Mouse (Mus musculus) urinary bladder, postnatal 14 days (tissue): ENCODE results near the gene Mmp14.
A peak's percentile ranks its signal among the peaks of the same experiment; 100 is the strongest.

Source experiments
- DNase-seq: peaks from one replicate; pipeline ENCODE4 v3.0.0; 2021; ENCODE audit warnings: low spot score

Mmp14 gene

GRCm38 (mm10) chr14:54413877-54414700, 17.3 kb upstream of the Mmp14 start:
- DNase-seq: peak; percentile 53

- no peak for DNase-seq
Measured at GRCm38 (mm10) chr14:54415241-54416020, 16.0 kb upstream of the Mmp14 start.

- no peak for DNase-seq
Measured at GRCm38 (mm10) chr14:54416229-54416775, 15.1 kb upstream of the Mmp14 start.

- DNase-seq: no peak
Measured at GRCm38 (mm10) chr14:54416830-54417229, 14.6 kb upstream of the Mmp14 start.

- peak; percentile 33 for DNase-seq
Measured at GRCm38 (mm10) chr14:54417623-54418081, 13.8 kb upstream of the Mmp14 start, which contains the start of gene Slc7a7. Slc7a7 (minus strand) TSS chr14:54417780.

- DNase-seq: no peak
Measured at GRCm38 (mm10) chr14:54421014-54421413, 10.4 kb upstream of the Mmp14 start.

GRCm38 (mm10) chr14:54423406-54423805, 8.0 kb upstream of the Mmp14 start:
- no peak for DNase-seq

GRCm38 (mm10) chr14:54424634-54425033, 6.8 kb upstream of the Mmp14 start:
- no peak for DNase-seq

- DNase-seq: no peak
Measured at GRCm38 (mm10) chr14:54425540-54425939, 5.9 kb upstream of the Mmp14 start.

- no peak for DNase-seq
Measured at GRCm38 (mm10) chr14:54426003-54426688, 5.3 kb upstream of the Mmp14 start.

- peak; percentile 94 for DNase-seq
Measured at GRCm38 (mm10) chr14:54426689-54427398, 4.6 kb upstream of the Mmp14 start, which contains the start of gene Mrpl52. Mrpl52 (plus strand) TSS chr14:54426909.

- no peak for DNase-seq
Measured at GRCm38 (mm10) chr14:54427696-54428095, 3.7 kb upstream of the Mmp14 start.

GRCm38 (mm10) chr14:54428421-54428820, 3.0 kb upstream of the Mmp14 start:
- no peak for DNase-seq

- peak; percentile 53 for DNase-seq
Measured at GRCm38 (mm10) chr14:54429332-54430093, 1.9 kb upstream of the Mmp14 start.

GRCm38 (mm10) chr14:54430406-54431145, 836 bp upstream of the Mmp14 start:
- no peak for DNase-seq

- DNase-seq: peak; percentile 55
Measured at GRCm38 (mm10) chr14:54432078-54432836, 845 bp downstream of the Mmp14 start.

- peak; percentile 43 for DNase-seq
Measured at GRCm38 (mm10) chr14:54432837-54433830, 1.7 kb downstream of the Mmp14 start.
